Mouse (Mus musculus) midbrain, postnatal 0 days (tissue): ENCODE results near the gene Eif3l. TPM values are rescaled to one million over a fixed set of nuclear protein-coding genes. Genes with fewer than 3 reads are reported as not detected.

Experiments
- ATAC-seq: fragments of 200-750 bp; cut with Nextera tagmentation; 2 replicates; pipeline ENCODE4 v1.8.0; 2017; ENCODE audit warnings: moderate number of reproducible peaks, mild to moderate bottlenecking, moderate TSS enrichment, moderate library complexity; ENCODE audit not compliant: low FRiP score
- DNase-seq: peaks from one replicate; pipeline ENCODE4 v3.0.0-alpha.2; 2015; ENCODE audit warnings: low spot score
- H3K27ac ChIP-seq: fragments of 300-500 bp; sonication (generic); 2 replicates; pipeline ENCODE4 v1.5.1; 2014; ENCODE audit warnings: low read depth, mild to moderate bottlenecking, low read length, mixed read lengths
- H3K27me3 ChIP-seq: fragments of 300-500 bp; sonication (generic); 2 replicates; pipeline ENCODE4 v1.6.1; 2014; ENCODE audit warnings: low read length, control low read depth, mixed read lengths; ENCODE audit not compliant: insufficient read depth
- H3K36me3 ChIP-seq: fragments of 300-500 bp; sonication (generic); 2 replicates; pipeline ENCODE4 v1.6.1; 2014; ENCODE audit warnings: low read length, control low read depth, mixed read lengths; ENCODE audit not compliant: insufficient read depth
- H3K4me1 ChIP-seq: fragments of 300-500 bp; sonication (generic); 2 replicates; pipeline ENCODE4 v1.6.1; 2014; ENCODE audit warnings: mild to moderate bottlenecking, control low read depth, antibody characterized with exemption, low read length, mixed read lengths; ENCODE audit not compliant: insufficient read depth
- H3K4me2 ChIP-seq: fragments of 300-500 bp; sonication (generic); 2 replicates; pipeline ENCODE4 v1.6.1; 2014; ENCODE audit warnings: low read depth, mild to moderate bottlenecking, low read length, mixed read lengths; ENCODE audit not compliant: poor library complexity, severe bottlenecking
- H3K4me3 ChIP-seq: fragments of 300-500 bp; sonication (generic); 2 replicates; pipeline ENCODE4 v1.5.1; 2014; ENCODE audit warnings: low read depth, mild to moderate bottlenecking, low read length, moderate library complexity
- H3K9ac ChIP-seq: fragments of 300-500 bp; sonication (generic); replicated peaks from 2 replicates; pipeline ENCODE4 v1.6.1; 2014; ENCODE audit warnings: mild to moderate bottlenecking, low read length, moderate library complexity, mixed read lengths; ENCODE audit not compliant: poor library complexity, severe bottlenecking
- H3K9me3 ChIP-seq: fragments of 300-500 bp; sonication (generic); 2 replicates; pipeline ENCODE4 v1.6.1; 2016; ENCODE audit warnings: low read length, control low read depth
- CTCF ChIP-seq: IDR thresholded peaks from 2 replicates; pipeline ENCODE4 v1.5.1; 2016; ENCODE audit warnings: antibody characterized with exemption, mild to moderate bottlenecking
- WGBS: fragments of 180-500 bp; shearing (Covaris S2); extraction: QIAGEN DNeasy Blood & Tissue Kit; methylation state at CpG from one replicate; pipeline ENCODE4 v1.1.7; 2014; 5-methylcytosine and 5-hydroxymethylcytosine counted together
- polyA plus RNA-seq: library from polyadenylated mRNA; unstranded; fragments of >200 nt; fragmentation: Nextera tagmentation; extraction: Ambion mirVana; gene quantifications from 2 replicates; pipeline ENCODE4 v1.2.1, GENCODE M21; 2015
- total RNA-seq: library from RNA; depleted of rRNA; stranded (reverse); fragments of >200 nt; gene quantifications from 2 replicates; pipeline ENCODE4 v1.2.3, GENCODE M21; 2014

The Eif3l gene
- total and polyA plus RNA-seq, 2 experiments from 2014 or later: 168 to 197 TPM

DNA sequence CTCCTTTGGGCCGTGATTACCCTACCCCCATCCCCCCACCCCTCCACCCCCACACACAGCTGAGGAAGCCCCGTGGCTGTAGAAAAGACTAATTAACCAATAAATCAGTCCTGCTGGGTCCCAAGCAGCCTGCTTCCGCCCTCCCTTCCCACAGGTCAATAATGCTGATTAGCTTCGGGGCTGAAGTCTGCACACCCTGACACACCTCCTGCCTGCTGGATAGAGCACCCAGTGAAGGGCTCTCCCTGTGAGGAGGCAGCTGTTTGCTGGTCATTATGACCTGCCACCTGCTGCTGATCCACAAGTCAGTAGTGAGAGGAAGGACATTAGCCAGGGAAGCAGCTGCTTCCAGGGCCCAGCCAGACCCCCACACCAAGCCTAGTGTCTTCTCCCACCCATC, 30.1 kb upstream of the Eif3l start:
- Histone ChIP-seq H3K36me3 (no peaks in the 10 kb centered on the region), H3K27me3 (peaks cover 17% of the 10 kb centered on the region), H3K27ac (no peak overlapping the region), H3K4me1 (no peaks in the 10 kb centered on the region), H3K9me3 (no peaks in the 10 kb centered on the region), H3K4me3 (no peak overlapping the region), H3K4me2 (no peak overlapping the region), H3K9ac (no peak overlapping the region)
- ATAC-seq (no peak), DNase-seq (no peak)
- 22% methylated on average over 4 of the region's 4 CpGs for WGBS
- TF ChIP-seq CTCF: no peak

DNA sequence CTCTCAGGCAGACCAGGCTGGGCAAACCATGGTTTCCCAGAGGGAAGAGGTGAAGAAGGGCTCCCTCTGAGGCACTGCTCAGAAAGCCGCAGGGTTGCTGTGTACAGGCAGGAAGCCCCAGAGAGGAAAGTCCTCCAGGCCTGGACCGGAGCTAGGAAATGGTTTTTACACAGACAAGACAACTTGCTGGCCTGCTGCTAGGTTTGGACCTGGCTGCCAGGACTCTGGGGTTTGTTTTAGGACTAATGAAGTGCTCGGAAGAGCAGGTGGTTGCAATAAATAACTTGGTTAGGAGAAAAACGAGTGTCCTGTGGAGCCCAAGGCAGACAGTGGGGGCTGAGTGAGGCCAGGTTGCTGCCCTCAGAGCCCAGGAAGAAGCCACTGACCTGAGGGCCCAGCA, 26.8 kb upstream of the Eif3l start:
- 68% methylated on average over 4 of the region's 4 CpGs for WGBS
- H3K9ac ChIP-seq: no peak overlapping the region
- DNase-seq: no peak
- H3K9me3 ChIP-seq: no peaks in the 10 kb centered on the region
- no peak for TF ChIP-seq CTCF
- H3K27ac ChIP-seq: no peak overlapping the region
- H3K4me1 ChIP-seq: no peaks in the 10 kb centered on the region
- H3K4me2 ChIP-seq: no peak overlapping the region
- H3K36me3 ChIP-seq: peaks cover 5% of the 10 kb centered on the region
- ATAC-seq: no peak
- peaks cover 4% of the 10 kb centered on the region; the same call in 1 of the 2 replicates for H3K27me3 ChIP-seq
- no peak overlapping the region for H3K4me3 ChIP-seq

DNA sequence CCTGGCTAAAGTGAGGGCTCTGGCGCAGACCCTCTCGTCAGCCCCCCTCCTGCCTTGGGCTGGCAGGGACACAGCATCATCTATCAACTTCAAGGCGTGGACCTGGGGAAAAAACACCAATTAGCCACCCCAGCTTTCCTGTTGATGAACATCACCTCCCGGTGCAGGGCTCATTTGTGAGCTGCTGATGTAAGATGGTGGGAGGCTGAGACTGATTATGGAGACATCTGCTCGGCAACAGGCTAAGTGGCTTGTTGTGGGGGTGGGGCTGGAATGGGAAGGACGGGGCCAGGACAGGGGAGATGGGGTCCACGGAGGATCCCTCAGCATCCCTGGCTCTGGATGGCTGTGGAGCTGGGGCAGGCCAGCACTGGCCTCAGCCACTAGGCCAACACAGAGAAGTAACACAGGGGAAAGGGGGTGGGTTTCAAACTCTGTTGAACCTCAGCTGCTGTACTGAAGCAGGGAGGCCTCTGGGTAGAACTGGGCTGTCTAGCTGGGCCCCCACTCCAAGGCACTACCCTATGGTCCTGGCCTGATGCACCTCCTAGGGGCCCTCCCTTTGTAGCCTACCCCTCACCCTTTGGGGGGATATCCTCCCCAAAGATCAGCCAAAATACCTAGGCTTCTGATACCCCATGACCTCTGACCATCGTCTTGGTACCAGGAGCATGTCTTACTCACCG, 24.7 kb upstream of the Eif3l start:
- Histone ChIP-seq H3K27ac (no peak overlapping the region), H3K9me3 (no peaks in the 10 kb centered on the region), H3K36me3 (peaks cover 26% of the 10 kb centered on the region), H3K4me1 (no peaks in the 10 kb centered on the region), H3K9ac (no peak overlapping the region), H3K4me3 (no peak overlapping the region), H3K27me3 (no peaks in the 10 kb centered on the region), H3K4me2 (no peak overlapping the region)
- ATAC-seq (0 out of 2 replicates have a peak, but pooled peaks have one; percentile 24), DNase-seq (no peak)
- 61% methylated on average over 9 of the region's 9 CpGs for whole genome bisulfite sequencing
- TF ChIP-seq CTCF: no peak

- H3K27me3 ChIP-seq: no peaks in the 10 kb centered on the region
- no peak overlapping the region for H3K4me2 ChIP-seq
- no peak for TF ChIP-seq CTCF
- no peaks in the 10 kb centered on the region for H3K9me3 ChIP-seq
- ATAC-seq: no peak
- no peak overlapping the region for H3K9ac ChIP-seq
- H3K4me3 ChIP-seq: no peak overlapping the region
- H3K4me1 ChIP-seq: no peaks in the 10 kb centered on the region
- H3K36me3 ChIP-seq: peaks cover 32% of the 10 kb centered on the region
- no peak for DNase-seq
- no peak overlapping the region for H3K27ac ChIP-seq
- 84% methylated on average over 2 of the region's 2 CpGs for WGBS
These were observed 24.0 kb upstream of the Eif3l start for GRCm38 (mm10) chr15:79050964-79051363.

DNA sequence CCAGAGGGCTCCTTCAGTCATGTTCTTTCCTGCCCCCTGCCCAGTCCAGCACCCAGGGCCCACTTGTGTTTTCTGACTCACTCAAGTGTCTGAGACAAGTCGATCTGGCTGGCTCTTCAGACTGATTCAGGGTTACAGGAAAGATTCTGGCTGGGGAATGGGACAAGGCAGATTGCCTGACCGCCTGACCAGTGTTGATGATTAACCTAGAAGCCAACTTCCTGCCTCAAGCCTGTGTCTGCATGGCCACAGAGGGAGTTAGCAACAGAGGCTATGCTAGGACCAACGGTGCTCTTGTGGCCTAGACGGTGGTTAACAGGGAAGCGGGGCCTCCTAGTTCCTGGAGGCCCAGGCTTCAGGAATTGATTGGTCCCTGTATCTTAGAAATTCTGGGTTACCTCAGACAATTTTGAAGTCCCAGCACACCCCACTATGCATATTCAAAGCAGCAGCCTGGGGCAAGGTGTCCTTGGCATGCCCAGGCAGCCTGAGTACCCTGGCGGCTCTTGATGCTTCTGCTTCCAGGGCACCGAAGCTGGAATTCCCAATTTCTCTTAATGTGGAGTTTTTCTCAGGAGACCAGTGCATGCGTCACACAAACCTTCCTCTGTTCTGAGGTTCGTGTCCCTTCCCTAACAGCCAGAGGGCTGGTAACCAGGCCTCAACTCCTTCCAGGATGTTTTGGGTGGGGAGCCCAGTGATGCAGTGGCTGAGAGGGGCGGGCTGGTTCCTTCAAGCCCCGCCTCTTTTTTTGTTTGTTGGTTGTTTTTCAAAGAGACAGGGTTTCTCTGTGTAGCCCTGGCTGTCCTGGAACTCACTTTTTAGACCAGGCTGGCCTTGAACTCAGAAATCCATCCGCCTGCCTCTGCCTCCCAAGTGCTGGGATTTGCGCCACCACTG, 23.3 kb upstream of the Eif3l start:
- DNase-seq (no peak), ATAC-seq (no peak)
- TF ChIP-seq CTCF: no peak
- no peaks in the 10 kb centered on the region for H3K4me1 ChIP-seq
- H3K4me3 ChIP-seq: no peak overlapping the region
- no peak overlapping the region for H3K27ac ChIP-seq
- no peaks in the 10 kb centered on the region for H3K9me3 ChIP-seq
- peaks cover 40% of the 10 kb centered on the region for H3K36me3 ChIP-seq
- WGBS: 76% methylated on average over 13 of the region's 13 CpGs
- H3K9ac ChIP-seq: no peak overlapping the region
- H3K4me2 ChIP-seq: no peak overlapping the region
- no peaks in the 10 kb centered on the region for H3K27me3 ChIP-seq

DNA sequence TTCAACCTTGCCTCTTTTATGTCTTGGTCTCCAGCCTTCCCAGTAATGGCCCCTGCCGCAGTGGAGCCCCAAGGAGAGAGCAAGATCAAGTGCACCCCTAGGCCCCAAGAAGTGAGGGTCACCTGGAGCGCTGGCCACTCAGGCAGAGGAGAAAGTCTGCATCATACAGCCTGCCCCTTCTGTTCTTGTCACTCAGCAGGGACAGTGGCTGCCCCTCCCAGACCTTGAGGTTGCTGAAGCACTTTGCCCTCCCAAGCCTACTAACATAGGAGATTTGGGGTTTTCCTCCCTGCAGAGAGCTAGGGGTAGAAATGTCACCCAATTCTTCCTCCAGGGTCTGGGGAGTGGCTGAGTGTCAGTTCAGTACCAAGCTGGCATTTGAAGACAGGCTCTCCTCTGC, 22.6 kb upstream of the Eif3l start:
- H3K36me3 ChIP-seq: peaks cover 40% of the 10 kb centered on the region
- no peaks in the 10 kb centered on the region for H3K9me3 ChIP-seq
- TF ChIP-seq CTCF: no peak
- ATAC-seq (no peak), DNase-seq (no peak)
- no peaks in the 10 kb centered on the region for H3K4me1 ChIP-seq
- 89% methylated on average over 2 of the region's 2 CpGs for WGBS
- no peak overlapping the region for H3K4me2 ChIP-seq
- H3K4me3 ChIP-seq: no peak overlapping the region
- H3K27ac ChIP-seq: no peak overlapping the region
- 0 out of 2 replicates have a peak overlapping the region, but pooled peaks have one; percentile 8 for H3K9ac ChIP-seq
- no peaks in the 10 kb centered on the region for H3K27me3 ChIP-seq
